In genomic region chr10:127380767-127381742, GRCm38 (mm10) we compare ENCODE assay signal across 8 mouse cellular contexts. TPM values are rescaled to one million over a fixed set of nuclear protein-coding genes. Genes with fewer than 3 reads are reported as not detected.
DNase-seq lines count a peak whose midpoint lies in the region; ATAC-seq and TF ChIP-seq lines count a peak whose summit lies in the region.

No protein-coding gene starts in this region.

- H3K9ac ChIP-seq in embryonic facial prominence, embryonic 13.5 days = peak overlapping the region; percentile 85
- H3K9ac ChIP-seq in heart, embryonic 12.5 days = peak overlapping the region; percentile 83
- H3K9ac ChIP-seq in kidney, postnatal 0 days (ENCODE audit: low read depth, low read length) = peak overlapping the region; percentile 98
- H3K9ac ChIP-seq in liver, embryonic 14.5 days (replicated peaks) = peak overlapping the region; percentile 76
- H3K9ac ChIP-seq in stomach, embryonic 16.5 days (ENCODE audit: low read length) = peak overlapping the region; percentile 95

- no peak for TF ChIP-seq EP300 in liver, embryonic 14.5 days (IDR thresholded peaks at IDR 0.05; ENCODE audit: low read depth)

- peak; percentile 65 for ATAC-seq in embryonic facial prominence, embryonic 13.5 days (ENCODE audit: insufficient number of reproducible peaks, insufficient read depth, low FRiP score, low TSS enrichment, low read depth)
- ATAC-seq in heart, embryonic 12.5 days (ENCODE audit: insufficient number of reproducible peaks, low FRiP score) = peak; percentile 89
- ATAC-seq in kidney, postnatal 0 days (replicated peaks; ENCODE audit: low FRiP score, low read depth) = peak; percentile 83
- peak; percentile 81 for ATAC-seq in liver, embryonic 14.5 days (ENCODE audit: insufficient read depth)
- peak; percentile 78 for ATAC-seq in stomach, embryonic 16.5 days (ENCODE audit: insufficient read depth, low FRiP score)

- peak overlapping the region; percentile 70 for H3K4me3 ChIP-seq in embryonic facial prominence, embryonic 13.5 days
- peak overlapping the region; percentile 64 for H3K4me3 ChIP-seq in heart, embryonic 12.5 days
- peak overlapping the region; percentile 70 for H3K4me3 ChIP-seq in kidney, postnatal 0 days (replicated peaks; ENCODE audit: low read depth, low read length)
- peak overlapping the region; percentile 85 to 91 for H3K4me3 ChIP-seq in liver, embryonic 14.5 days (ENCODE audit: insufficient read depth in 1 of 2, low read depth in 2 of 2, low read length in 2 of 2)
- peak overlapping the region; percentile 67 for H3K4me3 ChIP-seq in stomach, embryonic 16.5 days (replicated peaks; ENCODE audit: low read length)

- H3K4me2 ChIP-seq in embryonic facial prominence, embryonic 13.5 days = peak overlapping the region; percentile 66
- peak overlapping the region; percentile 76 for H3K4me2 ChIP-seq in heart, embryonic 12.5 days
- H3K4me2 ChIP-seq in kidney, postnatal 0 days (ENCODE audit: low read length) = peak overlapping the region; percentile 68
- H3K4me2 ChIP-seq in liver, embryonic 14.5 days (ENCODE audit: low read depth) = peak overlapping the region; percentile 74
- peak overlapping the region; percentile 64 for H3K4me2 ChIP-seq in stomach, embryonic 16.5 days (ENCODE audit: low read depth, low read length)

- no peaks in the 10 kb centered on the region for H3K9me3 ChIP-seq in embryonic facial prominence, embryonic 13.5 days
- H3K9me3 ChIP-seq in heart, embryonic 12.5 days (replicated peaks) = no peaks in the 10 kb centered on the region
- H3K9me3 ChIP-seq in kidney, postnatal 0 days (replicated peaks; ENCODE audit: low read length) = no peaks in the 10 kb centered on the region
- no peaks in the 10 kb centered on the region for H3K9me3 ChIP-seq in liver, embryonic 14.5 days (ENCODE audit: control insufficient read depth, low read length)
- H3K9me3 ChIP-seq in stomach, embryonic 16.5 days (replicated peaks; ENCODE audit: control insufficient read depth, low read length) = no peaks in the 10 kb centered on the region

- peaks cover 18% of the 10 kb centered on the region for H3K4me1 ChIP-seq in embryonic facial prominence, embryonic 13.5 days
- H3K4me1 ChIP-seq in heart, embryonic 12.5 days (replicated peaks) = peaks cover 20% of the 10 kb centered on the region
- peaks cover 7% of the 10 kb centered on the region for H3K4me1 ChIP-seq in kidney, postnatal 0 days (replicated peaks; ENCODE audit: insufficient read depth, low read length)
- peaks cover 3 to 12% of the 10 kb centered on the region in 2 experiments; a peak in 3 of 4 replicates for H3K4me1 ChIP-seq in liver, embryonic 14.5 days (replicated peaks; ENCODE audit: control insufficient read depth in 2 of 2, insufficient read depth in 2 of 2, low read length in 1 of 2)
- peaks cover 7% of the 10 kb centered on the region; the same call in 1 of the 2 replicates for H3K4me1 ChIP-seq in stomach, embryonic 16.5 days (ENCODE audit: control insufficient read depth, insufficient read depth, low read length)

- no peaks in the 10 kb centered on the region for H3K27me3 ChIP-seq in embryonic facial prominence, embryonic 13.5 days
- no peaks in the 10 kb centered on the region for H3K27me3 ChIP-seq in heart, embryonic 12.5 days (replicated peaks)
- H3K27me3 ChIP-seq in kidney, postnatal 0 days (ENCODE audit: insufficient read depth, low read length) = no peaks in the 10 kb centered on the region
- no peaks in the 10 kb centered on the region for H3K27me3 ChIP-seq in liver, embryonic 14.5 days (ENCODE audit: control insufficient read depth, insufficient read depth, low read length)
- no peaks in the 10 kb centered on the region for H3K27me3 ChIP-seq in stomach, embryonic 16.5 days (ENCODE audit: control insufficient read depth, insufficient read depth, low read length)

- H3K36me3 ChIP-seq in embryonic facial prominence, embryonic 13.5 days = peaks cover 6% of the 10 kb centered on the region; the same call in 1 of the 2 replicates
- H3K36me3 ChIP-seq in heart, embryonic 12.5 days = no peaks in the 10 kb centered on the region
- no peaks in the 10 kb centered on the region for H3K36me3 ChIP-seq in kidney, postnatal 0 days (ENCODE audit: insufficient read depth, low read length)
- H3K36me3 ChIP-seq in liver, embryonic 14.5 days (replicated peaks; ENCODE audit: control insufficient read depth, insufficient read depth, low read depth) = no peaks in the 10 kb centered on the region
- H3K36me3 ChIP-seq in stomach, embryonic 16.5 days (ENCODE audit: control insufficient read depth, insufficient read depth, low read length) = no peaks in the 10 kb centered on the region

- peak; percentile 28; the same call in 1 of the 2 replicates for TF ChIP-seq CTCF in kidney, postnatal 0 days (IDR thresholded peaks at IDR 0.05; ENCODE audit: low read depth)
- no peak for TF ChIP-seq CTCF in liver, embryonic 14.5 days (IDR thresholded peaks at IDR 0.05; ENCODE audit: low read depth)

- H3K27ac ChIP-seq in embryonic facial prominence, embryonic 13.5 days = peak overlapping the region; percentile 95
- H3K27ac ChIP-seq in heart, embryonic 12.5 days (ENCODE audit: poor library complexity, severe bottlenecking) = peak overlapping the region; percentile 93
- peak overlapping the region; percentile 97 for H3K27ac ChIP-seq in kidney, postnatal 0 days
- H3K27ac ChIP-seq in liver, embryonic 14.5 days = peak overlapping the region; percentile 54
- H3K27ac ChIP-seq in stomach, embryonic 16.5 days (ENCODE audit: low read length) = peak overlapping the region; percentile 91

- 1% methylated on average over 52 of the region's 79 CpGs for WGBS in embryonic facial prominence, embryonic 13.5 days
- WGBS in heart, embryonic 12.5 days = 14% methylated on average over 78 of the region's 79 CpGs
- under 1% methylated on average over 40 of the region's 79 CpGs for WGBS in kidney, postnatal 0 days
- WGBS in liver, embryonic 14.5 days (ENCODE audit: insufficient replicate concordance) = 2% methylated on average over 66 of the region's 79 CpGs
- WGBS in stomach, embryonic 16.5 days = 2% methylated on average over 44 of the region's 79 CpGs

- DNase-seq in 416B (ENCODE audit: low read depth) = peak; percentile 67
- peak; percentile 77 to 85 for DNase-seq in adrenal gland, postnatal 36 days
- peak; percentile 79 for DNase-seq in kidney, postnatal 0 days (ENCODE audit: low spot score)
- DNase-seq in liver, embryonic 14.5 days (ENCODE audit: low read depth in 3 of 3, low spot score in 3 of 3) = peak in 1 of 3 experiments; percentile 19
- DNase-seq in neural tube, embryonic 10.5 days (ENCODE audit: extremely low spot score, low spot score) = peak; percentile 81

RNA-seq across cellular contexts. Expression of gene R3hdm2, which starts 0.9 kb away (rescaled TPM):
- total RNA-seq in adrenal gland, postnatal 36 days (2021) = 100 to 1,000 TPM; 115 to 126 TPM
- 57.7 and 58.8 TPM in 2 replicates for polyA plus RNA-seq in embryonic facial prominence, embryonic 13.5 days (2015; fragmentation: Nextera tagmentation; extraction: Ambion mirVana)
- 35.8 and 36.6 TPM in 2 replicates for polyA plus RNA-seq in heart, embryonic 12.5 days (2016; fragmentation: Nextera tagmentation; extraction: Ambion mirVana)
- polyA plus RNA-seq in kidney, postnatal 0 days (2015; fragmentation: Nextera tagmentation; extraction: Ambion mirVana) = 33.1 and 34.4 TPM in 2 replicates
- 10.9 and 16.2 TPM in 2 replicates for polyA plus RNA-seq in liver, embryonic 14.5 days (2012; rRNA removed)
- polyA plus RNA-seq in liver, embryonic 14.5 days (2014; fragmentation: Nextera tagmentation; extraction: Ambion mirVana) = 9.0 and 14.0 TPM in 2 replicates
- polyA plus RNA-seq in stomach, embryonic 16.5 days (2015; fragmentation: Nextera tagmentation; extraction: Ambion mirVana) = 19.3 and 22.5 TPM in 2 replicates

RNA-seq across cellular contexts. Expression of gene Inhbc, which starts 10.8 kb away (rescaled TPM):
- total RNA-seq in adrenal gland, postnatal 36 days (2021) = not detected
- not detected in 2 replicates for polyA plus RNA-seq in embryonic facial prominence, embryonic 13.5 days (2015; fragmentation: Nextera tagmentation; extraction: Ambion mirVana)
- polyA plus RNA-seq in heart, embryonic 12.5 days (2016; fragmentation: Nextera tagmentation; extraction: Ambion mirVana) = not detected in 2 replicates
- polyA plus RNA-seq in kidney, postnatal 0 days (2015; fragmentation: Nextera tagmentation; extraction: Ambion mirVana) = 0.14 and 0.23 TPM in 2 replicates
- polyA plus RNA-seq in liver, embryonic 14.5 days (2012; rRNA removed) = 1.5 and 2.0 TPM in 2 replicates
- 2.1 and 2.4 TPM in 2 replicates for polyA plus RNA-seq in liver, embryonic 14.5 days (2014; fragmentation: Nextera tagmentation; extraction: Ambion mirVana)
- polyA plus RNA-seq in stomach, embryonic 16.5 days (2015; fragmentation: Nextera tagmentation; extraction: Ambion mirVana) = 0.15 and 0.27 TPM in 2 replicates

RNA-seq across cellular contexts. Expression of gene Inhbe, which starts 26.8 kb away (rescaled TPM):
- not detected for total RNA-seq in adrenal gland, postnatal 36 days (2021)
- polyA plus RNA-seq in embryonic facial prominence, embryonic 13.5 days (2015; fragmentation: Nextera tagmentation; extraction: Ambion mirVana) = 0.07 TPM in 1 of 2 replicates, not detected in the other
- polyA plus RNA-seq in heart, embryonic 12.5 days (2016; fragmentation: Nextera tagmentation; extraction: Ambion mirVana) = not detected in 2 replicates
- not detected in 2 replicates for polyA plus RNA-seq in kidney, postnatal 0 days (2015; fragmentation: Nextera tagmentation; extraction: Ambion mirVana)
- polyA plus RNA-seq in liver, embryonic 14.5 days (2012; rRNA removed) = 0.59 and 0.61 TPM in 2 replicates
- 0.28 and 0.38 TPM in 2 replicates for polyA plus RNA-seq in liver, embryonic 14.5 days (2014; fragmentation: Nextera tagmentation; extraction: Ambion mirVana)
- polyA plus RNA-seq in stomach, embryonic 16.5 days (2015; fragmentation: Nextera tagmentation; extraction: Ambion mirVana) = 0.06 TPM in 1 of 2 replicates, not detected in the other

RNA-seq across cellular contexts. Expression of gene Gli1, which starts 39.3 kb away (rescaled TPM):
- total RNA-seq in adrenal gland, postnatal 36 days (2021) = 1 to 10 TPM; 2.7 to 4.2 TPM
- polyA plus RNA-seq in embryonic facial prominence, embryonic 13.5 days (2015; fragmentation: Nextera tagmentation; extraction: Ambion mirVana) = 17.5 and 19.8 TPM in 2 replicates
- polyA plus RNA-seq in heart, embryonic 12.5 days (2016; fragmentation: Nextera tagmentation; extraction: Ambion mirVana) = 0.31 and 0.41 TPM in 2 replicates
- polyA plus RNA-seq in kidney, postnatal 0 days (2015; fragmentation: Nextera tagmentation; extraction: Ambion mirVana) = 3.3 and 4.1 TPM in 2 replicates
- 1.1 and 1.4 TPM in 2 replicates for polyA plus RNA-seq in liver, embryonic 14.5 days (2012; rRNA removed)
- 0.15 and 0.27 TPM in 2 replicates for polyA plus RNA-seq in liver, embryonic 14.5 days (2014; fragmentation: Nextera tagmentation; extraction: Ambion mirVana)
- 9.8 and 9.9 TPM in 2 replicates for polyA plus RNA-seq in stomach, embryonic 16.5 days (2015; fragmentation: Nextera tagmentation; extraction: Ambion mirVana)

RNA-seq across cellular contexts. Expression of gene Arhgap9, which starts 59.3 kb away (rescaled TPM):
- 1 to 10 TPM; 1.7 to 2.2 TPM for total RNA-seq in adrenal gland, postnatal 36 days (2021)
- 3.1 and 3.4 TPM in 2 replicates for polyA plus RNA-seq in embryonic facial prominence, embryonic 13.5 days (2015; fragmentation: Nextera tagmentation; extraction: Ambion mirVana)
- 0.89 and 1.8 TPM in 2 replicates for polyA plus RNA-seq in heart, embryonic 12.5 days (2016; fragmentation: Nextera tagmentation; extraction: Ambion mirVana)
- polyA plus RNA-seq in kidney, postnatal 0 days (2015; fragmentation: Nextera tagmentation; extraction: Ambion mirVana) = 3.7 and 3.8 TPM in 2 replicates
- 7.3 and 8.8 TPM in 2 replicates for polyA plus RNA-seq in liver, embryonic 14.5 days (2012; rRNA removed)
- polyA plus RNA-seq in liver, embryonic 14.5 days (2014; fragmentation: Nextera tagmentation; extraction: Ambion mirVana) = 12.4 and 13.4 TPM in 2 replicates
- 4.2 and 6.6 TPM in 2 replicates for polyA plus RNA-seq in stomach, embryonic 16.5 days (2015; fragmentation: Nextera tagmentation; extraction: Ambion mirVana)
